Mouse (Mus musculus): ENCODE results near the gene Apba2. TPM values are rescaled to one million over a fixed set of nuclear protein-coding genes. Genes with fewer than 3 reads are reported as not detected.
A peak's percentile ranks its signal among the peaks of the same experiment; 100 is the strongest.

The Apba2 gene
- polyA plus RNA-seq, 1 experiment = not detected

DNA sequence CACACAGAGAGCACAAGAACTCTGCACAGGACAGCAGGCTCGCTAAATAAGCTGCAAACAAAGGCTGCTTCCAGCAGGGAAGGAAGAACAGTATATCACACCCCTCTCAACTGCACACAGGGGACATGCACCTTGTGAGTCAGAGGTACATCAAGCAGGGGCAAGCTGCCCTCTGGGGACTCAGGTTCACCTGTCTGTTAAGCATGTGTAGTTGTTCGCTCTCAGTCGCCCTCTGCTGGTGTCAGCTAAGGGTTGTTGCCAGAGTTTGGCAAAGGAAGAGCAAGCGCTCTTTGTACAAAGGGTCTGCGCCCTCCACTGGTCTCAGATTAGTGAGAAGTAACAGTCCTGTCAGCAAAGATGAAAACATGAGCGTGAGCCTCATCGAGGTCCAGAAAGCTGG is 228.3 kb downstream of the Apba2 start:
- H3K4me3 ChIP-seq (ENCODE audit: insufficient read depth, low read depth, low read length) = no peak overlapping the region
- no peak overlapping the region for H3K27ac ChIP-seq (replicated peaks; ENCODE audit: low read depth, low read length)
- no peaks in the 10 kb centered on the region for H3K4me1 ChIP-seq (ENCODE audit: control insufficient read depth, insufficient read depth, insufficient read length, low read length)

DNA sequence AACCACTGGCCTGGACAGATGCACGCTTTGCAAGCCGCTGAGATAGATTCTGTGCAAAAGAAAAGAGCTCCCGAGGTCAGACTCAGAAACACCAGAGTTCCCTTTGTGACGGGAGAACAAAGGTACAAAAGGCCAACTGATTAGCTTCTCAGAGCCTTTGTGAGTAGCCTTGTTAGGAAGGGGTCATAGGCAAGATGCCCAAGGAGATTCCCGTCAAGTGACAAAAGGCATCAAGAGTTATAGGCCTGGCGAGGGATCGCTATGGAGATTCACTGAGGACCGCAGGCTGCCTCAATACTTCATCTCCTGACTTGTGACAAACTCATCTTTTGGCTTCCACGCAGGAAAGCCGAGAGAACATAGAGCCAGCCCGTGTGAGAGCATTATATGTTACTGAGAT is 237.6 kb downstream of the Apba2 start:
- Histone ChIP-seq H3K4me3 (ENCODE audit: insufficient read depth, low read depth, low read length) (no peak overlapping the region), H3K27ac (replicated peaks; ENCODE audit: low read depth, low read length) (no peak overlapping the region), H3K4me1 (ENCODE audit: control insufficient read depth, insufficient read depth, insufficient read length, low read length) (no peaks in the 10 kb centered on the region)

DNA sequence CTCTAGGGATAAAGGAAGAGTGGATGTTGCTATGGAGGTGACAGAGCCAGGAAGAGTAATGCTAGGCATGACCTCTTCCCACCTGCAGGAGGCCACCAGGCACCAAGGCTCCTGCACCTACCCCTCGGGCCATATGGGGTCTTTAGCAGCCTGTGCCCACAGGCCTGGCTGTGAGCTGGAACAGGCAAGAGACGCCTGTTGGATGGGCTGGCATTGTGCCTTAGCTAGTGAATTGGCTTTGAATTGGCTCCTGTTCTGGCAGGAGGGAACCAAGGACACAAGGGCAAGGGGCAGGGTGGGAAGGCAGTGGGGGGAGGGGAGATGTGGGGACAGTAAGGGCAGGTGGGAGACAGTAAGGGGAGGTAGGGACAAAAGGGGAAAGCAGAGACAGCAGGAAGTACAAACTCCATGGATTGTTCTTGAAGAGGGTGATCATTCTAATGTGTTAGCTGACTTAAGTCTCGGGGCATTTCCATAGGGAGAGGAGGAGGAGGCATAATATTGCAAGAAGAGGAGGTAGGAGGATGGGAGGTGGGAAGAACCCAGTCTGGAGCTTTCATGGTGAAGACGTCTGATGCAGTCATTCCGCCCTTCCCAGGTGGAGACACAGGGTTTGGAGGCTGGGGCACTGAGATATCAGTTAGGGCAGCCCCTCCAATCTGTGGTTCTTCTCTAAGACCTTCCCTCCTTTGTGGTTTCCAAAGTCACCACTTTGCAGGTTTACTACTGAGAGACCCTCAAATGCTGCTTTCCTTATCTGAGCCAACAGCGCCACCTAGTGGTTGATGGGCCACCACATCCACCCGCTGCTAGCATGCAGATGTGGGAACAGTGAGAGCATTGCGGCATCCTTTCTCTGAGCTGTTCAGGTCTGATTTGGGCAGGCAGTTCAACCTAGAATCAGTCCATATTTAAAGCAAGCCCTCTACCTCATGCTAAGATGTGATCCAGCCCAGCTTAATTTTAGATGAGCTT is 240.1 kb downstream of the Apba2 start:
- Histone ChIP-seq H3K4me3 (ENCODE audit: insufficient read depth, low read depth, low read length) (no peak overlapping the region), H3K4me1 (ENCODE audit: control insufficient read depth, insufficient read depth, insufficient read length, low read length) (no peaks in the 10 kb centered on the region), H3K27ac (replicated peaks; ENCODE audit: low read depth, low read length) (no peak overlapping the region)

DNA sequence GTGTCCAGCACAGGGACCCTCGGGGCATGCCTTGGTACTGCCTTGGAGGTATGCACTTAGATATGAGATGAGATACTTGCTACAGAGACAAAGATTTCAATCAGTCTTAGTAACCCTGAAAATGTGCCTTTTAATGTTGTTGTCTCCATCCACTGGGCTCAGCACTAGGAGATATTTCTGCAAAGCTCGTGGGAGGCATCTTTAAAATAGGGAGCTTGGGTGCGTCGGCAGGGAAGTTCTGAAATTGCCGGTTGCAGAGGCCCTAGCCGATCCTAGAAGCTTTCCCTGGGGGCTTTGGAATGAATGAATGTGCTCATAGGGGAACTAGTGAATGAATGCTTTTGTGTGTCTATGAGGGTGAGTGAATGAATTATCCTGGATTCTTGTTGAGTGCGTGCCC is 242.1 kb downstream of the Apba2 start:
- Histone ChIP-seq H3K4me3 (ENCODE audit: insufficient read depth, low read depth, low read length) (no peak overlapping the region), H3K27ac (replicated peaks; ENCODE audit: low read depth, low read length) (no peak overlapping the region), H3K4me1 (ENCODE audit: control insufficient read depth, insufficient read depth, insufficient read length, low read length) (no peaks in the 10 kb centered on the region)

DNA sequence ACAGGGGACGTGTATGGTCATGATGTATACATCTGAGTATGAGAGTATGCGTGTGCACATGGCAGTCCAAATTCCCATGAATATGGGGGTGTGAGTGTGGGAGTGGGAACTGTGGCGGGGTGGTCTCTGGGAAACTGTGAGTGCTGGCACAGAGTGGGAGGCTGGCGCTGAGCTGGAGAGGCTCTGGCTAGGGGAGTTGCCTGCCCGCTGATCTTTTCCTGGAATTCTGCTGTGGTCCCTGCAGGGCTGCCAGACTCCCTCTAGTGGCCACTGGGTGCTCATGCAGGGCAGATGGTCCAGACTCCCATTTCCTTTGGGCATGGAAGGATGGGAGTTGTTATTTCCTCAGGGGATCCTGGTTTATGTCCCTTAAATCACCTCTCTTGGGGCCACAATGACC is 250.0 kb downstream of the Apba2 start:
- no peak overlapping the region for H3K4me3 ChIP-seq (ENCODE audit: insufficient read depth, low read depth, low read length)
- no peaks in the 10 kb centered on the region for H3K4me1 ChIP-seq (ENCODE audit: control insufficient read depth, insufficient read depth, insufficient read length, low read length)

DNA sequence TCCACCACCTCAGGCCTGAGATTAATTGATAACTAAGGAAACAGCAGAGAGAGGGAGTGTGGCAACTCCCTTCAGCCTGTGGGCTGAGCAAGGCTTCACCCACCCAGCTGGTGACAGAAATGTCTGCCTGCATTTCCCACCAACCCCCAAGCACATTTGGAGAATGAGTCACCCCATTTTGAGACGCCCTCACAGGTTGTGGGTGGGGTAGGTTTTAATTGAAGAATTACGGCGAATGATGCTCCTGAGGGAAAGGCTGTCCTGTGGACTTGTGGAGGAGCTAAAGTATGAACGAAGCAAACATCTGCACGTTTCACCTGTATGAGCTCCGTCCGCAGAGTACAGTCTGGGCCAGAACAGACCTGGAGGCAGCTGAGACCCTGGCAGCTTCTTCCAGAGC is 250.6 kb downstream of the Apba2 start:
- H3K4me1 ChIP-seq (ENCODE audit: control insufficient read depth, insufficient read depth, insufficient read length, low read length) = no peaks in the 10 kb centered on the region
- H3K4me3 ChIP-seq (ENCODE audit: insufficient read depth, low read depth, low read length) = no peak overlapping the region
- no peak overlapping the region for H3K27ac ChIP-seq (replicated peaks; ENCODE audit: low read depth, low read length)

More for the DNA sequence above, 250.0 kb downstream of the Apba2 start:
- H3K27ac ChIP-seq (replicated peaks; ENCODE audit: low read depth, low read length) = no peak overlapping the region

DNA sequence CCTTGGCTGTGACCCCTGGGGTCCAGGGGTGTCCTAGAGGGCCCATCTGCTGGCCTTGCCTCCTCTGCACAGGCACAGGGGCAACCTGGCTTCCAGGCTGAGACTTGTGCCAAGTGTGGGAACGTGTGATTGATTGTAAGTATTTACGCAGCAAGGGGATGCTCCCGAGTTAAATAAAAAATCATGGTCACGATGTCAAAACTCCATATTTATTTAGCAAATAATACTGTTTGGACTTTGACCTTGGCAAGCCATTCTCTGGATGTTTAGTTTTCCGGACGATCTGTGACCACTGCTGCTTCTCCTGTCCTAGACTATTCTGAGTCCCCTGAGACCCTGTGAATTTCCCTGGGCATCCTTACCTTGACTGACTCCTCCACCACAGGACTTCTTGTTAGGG is 252.2 kb downstream of the Apba2 start:
- Histone ChIP-seq H3K4me1 (ENCODE audit: control insufficient read depth, insufficient read depth, insufficient read length, low read length) (no peaks in the 10 kb centered on the region), H3K27ac (replicated peaks; ENCODE audit: low read depth, low read length) (no peak overlapping the region), H3K4me3 (ENCODE audit: insufficient read depth, low read depth, low read length) (no peak overlapping the region)

DNA sequence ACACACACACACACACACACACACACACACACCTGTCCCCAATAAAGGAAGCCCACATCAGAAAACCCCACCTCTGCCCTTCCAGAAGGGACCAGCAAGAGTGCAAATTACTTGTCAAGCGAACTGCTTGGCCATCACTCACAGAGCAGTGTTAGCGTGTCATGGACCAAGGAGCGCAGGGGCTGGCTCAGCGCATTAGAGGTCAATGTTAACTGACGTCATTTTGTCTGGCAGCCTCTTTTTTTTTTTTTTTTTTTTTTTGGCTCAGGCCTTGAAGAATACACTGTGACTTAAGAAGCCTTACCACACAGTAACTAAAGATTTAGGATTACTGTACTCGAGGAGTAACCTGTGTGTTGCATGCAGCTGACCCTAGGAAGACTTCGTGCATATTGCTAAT is 252.7 kb downstream of the Apba2 start:
- Histone ChIP-seq H3K4me1 (ENCODE audit: control insufficient read depth, insufficient read depth, insufficient read length, low read length) (no peaks in the 10 kb centered on the region), H3K27ac (replicated peaks; ENCODE audit: low read depth, low read length) (no peak overlapping the region), H3K4me3 (ENCODE audit: insufficient read depth, low read depth, low read length) (no peak overlapping the region)

DNA sequence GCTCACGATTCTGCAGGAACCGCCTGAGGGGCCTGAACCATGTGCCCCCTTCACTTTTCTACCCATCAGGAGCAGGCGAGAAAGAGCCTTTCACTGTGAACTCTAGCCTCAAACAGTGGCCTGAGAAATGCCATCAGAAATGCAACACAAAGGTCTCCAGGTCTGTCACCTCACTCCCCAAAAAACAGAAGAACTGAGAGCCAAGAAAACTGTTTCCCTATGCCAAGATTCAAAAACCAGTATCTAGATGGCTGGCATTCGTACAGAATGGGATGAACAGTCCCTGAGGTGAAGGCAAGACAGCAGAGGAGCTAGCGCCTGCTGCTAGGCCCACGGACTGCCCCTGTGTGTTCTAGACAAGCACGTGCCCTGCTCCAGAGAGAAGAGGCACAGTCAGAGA is 253.6 kb downstream of the Apba2 start:
- no peak overlapping the region for H3K4me3 ChIP-seq (ENCODE audit: insufficient read depth, low read depth, low read length)
- no peaks in the 10 kb centered on the region for H3K4me1 ChIP-seq (ENCODE audit: control insufficient read depth, insufficient read depth, insufficient read length, low read length)
- H3K27ac ChIP-seq (replicated peaks; ENCODE audit: low read depth, low read length) = no peak overlapping the region

DNA sequence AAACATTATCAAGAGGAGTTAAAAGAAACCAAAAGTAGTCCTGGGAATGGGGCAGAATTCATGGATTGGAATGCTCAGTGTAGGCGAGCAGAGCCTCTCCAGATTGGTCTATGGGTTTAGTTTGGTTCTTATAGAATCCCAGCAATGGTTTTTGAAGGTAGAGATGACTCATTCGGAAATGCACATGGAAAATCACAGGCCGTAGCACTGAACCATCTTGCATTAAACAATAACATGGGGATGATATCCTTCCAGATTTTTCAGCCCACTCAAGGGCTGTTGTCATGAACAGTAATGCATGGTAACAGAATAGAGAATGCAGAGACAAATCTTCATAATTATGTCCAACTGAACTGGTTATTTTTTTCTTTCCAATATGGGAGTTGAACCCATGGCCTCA is 264.1 kb downstream of the Apba2 start:
- H3K27ac ChIP-seq (replicated peaks; ENCODE audit: low read depth, low read length) = no peak overlapping the region
- H3K4me3 ChIP-seq (ENCODE audit: insufficient read depth, low read depth, low read length) = no peak overlapping the region
- no peaks in the 10 kb centered on the region for H3K4me1 ChIP-seq (ENCODE audit: control insufficient read depth, insufficient read depth, insufficient read length, low read length)

DNA sequence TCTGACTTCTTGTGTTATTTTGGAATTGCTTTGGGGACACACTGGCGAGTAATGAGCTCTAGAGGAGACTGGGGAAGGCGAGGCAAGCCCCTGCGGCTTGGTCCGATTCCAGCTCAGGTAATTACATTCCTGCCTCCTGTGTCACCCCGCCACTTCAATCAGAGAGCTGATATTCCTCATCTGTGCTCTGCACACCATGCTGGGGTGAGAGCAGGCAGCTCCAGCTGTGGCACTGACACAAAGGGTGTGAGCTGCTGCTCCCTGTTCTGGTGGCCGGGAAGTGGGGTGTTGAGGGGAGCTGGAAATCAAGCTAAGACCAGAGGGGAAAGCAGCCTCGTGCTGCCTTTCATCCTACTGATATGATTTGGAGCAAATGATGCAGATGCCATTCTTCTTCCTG is 268.3 kb downstream of the Apba2 start:
- Histone ChIP-seq H3K27ac (replicated peaks; ENCODE audit: low read depth, low read length) (no peak overlapping the region), H3K4me3 (ENCODE audit: insufficient read depth, low read depth, low read length) (no peak overlapping the region), H3K4me1 (ENCODE audit: control insufficient read depth, insufficient read depth, insufficient read length, low read length) (no peaks in the 10 kb centered on the region; the same call in 1 of the 2 replicates)

DNA sequence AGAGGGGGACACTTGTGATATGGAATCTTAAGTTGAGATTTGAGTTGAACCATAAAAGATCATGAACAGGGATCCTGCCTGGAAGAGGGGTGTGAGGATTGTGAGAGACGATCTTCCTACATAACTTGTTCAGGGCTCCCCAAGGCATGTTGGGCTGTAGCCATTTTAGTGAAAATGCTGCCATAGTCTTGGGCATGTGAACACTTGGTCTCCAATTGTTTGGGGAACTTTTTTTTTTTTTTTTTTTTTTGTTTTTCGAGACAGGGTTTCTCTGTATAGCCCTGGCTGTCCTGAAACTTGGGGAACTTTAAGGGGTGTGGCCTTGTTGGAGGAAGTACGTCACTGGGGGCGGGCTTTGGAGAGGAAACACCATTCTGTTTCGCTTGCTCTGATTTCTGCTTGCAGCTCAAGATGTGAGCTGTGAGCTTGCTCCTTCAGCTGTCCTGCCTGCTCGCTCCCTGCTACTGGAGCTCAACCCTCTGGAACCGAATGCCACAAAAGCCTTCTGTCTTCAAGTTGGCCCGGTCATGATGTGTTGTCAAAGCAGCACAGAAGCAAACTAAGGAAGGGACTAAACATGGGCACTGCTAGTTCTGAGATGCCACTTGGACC is 269.4 kb downstream of the Apba2 start:
- Histone ChIP-seq H3K4me3 (ENCODE audit: insufficient read depth, low read depth, low read length) (peak overlapping the region; percentile 38), H3K27ac (replicated peaks; ENCODE audit: low read depth, low read length) (no peak overlapping the region), H3K4me1 (ENCODE audit: control insufficient read depth, insufficient read depth, insufficient read length, low read length) (no peaks in the 10 kb centered on the region; the same call in 1 of the 2 replicates)

DNA sequence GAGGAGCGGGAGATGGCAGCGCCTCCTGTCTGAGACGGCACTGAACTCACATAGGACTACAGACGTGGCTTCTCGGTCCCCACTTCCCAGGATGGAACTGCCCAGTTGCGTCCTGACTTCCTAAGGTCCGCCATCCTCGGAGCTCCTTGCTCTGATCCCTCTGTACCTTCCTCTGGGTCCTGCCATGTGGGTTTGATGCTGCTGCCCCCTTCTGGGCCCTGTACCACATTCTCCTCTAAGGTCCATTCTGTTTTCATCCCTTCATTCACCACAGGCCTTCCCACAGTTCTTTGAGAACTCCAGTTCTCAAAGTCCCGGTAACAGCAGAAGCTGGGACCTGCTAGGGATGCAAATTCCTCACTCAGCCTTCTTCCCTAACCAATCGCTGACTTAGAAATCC is 272.0 kb downstream of the Apba2 start:
- H3K4me1 ChIP-seq (ENCODE audit: control insufficient read depth, insufficient read depth, insufficient read length, low read length) = no peaks in the 10 kb centered on the region; the same call in 1 of the 2 replicates
- H3K4me3 ChIP-seq (ENCODE audit: insufficient read depth, low read depth, low read length) = no peak overlapping the region
- no peak overlapping the region for H3K27ac ChIP-seq (replicated peaks; ENCODE audit: low read depth, low read length)

DNA sequence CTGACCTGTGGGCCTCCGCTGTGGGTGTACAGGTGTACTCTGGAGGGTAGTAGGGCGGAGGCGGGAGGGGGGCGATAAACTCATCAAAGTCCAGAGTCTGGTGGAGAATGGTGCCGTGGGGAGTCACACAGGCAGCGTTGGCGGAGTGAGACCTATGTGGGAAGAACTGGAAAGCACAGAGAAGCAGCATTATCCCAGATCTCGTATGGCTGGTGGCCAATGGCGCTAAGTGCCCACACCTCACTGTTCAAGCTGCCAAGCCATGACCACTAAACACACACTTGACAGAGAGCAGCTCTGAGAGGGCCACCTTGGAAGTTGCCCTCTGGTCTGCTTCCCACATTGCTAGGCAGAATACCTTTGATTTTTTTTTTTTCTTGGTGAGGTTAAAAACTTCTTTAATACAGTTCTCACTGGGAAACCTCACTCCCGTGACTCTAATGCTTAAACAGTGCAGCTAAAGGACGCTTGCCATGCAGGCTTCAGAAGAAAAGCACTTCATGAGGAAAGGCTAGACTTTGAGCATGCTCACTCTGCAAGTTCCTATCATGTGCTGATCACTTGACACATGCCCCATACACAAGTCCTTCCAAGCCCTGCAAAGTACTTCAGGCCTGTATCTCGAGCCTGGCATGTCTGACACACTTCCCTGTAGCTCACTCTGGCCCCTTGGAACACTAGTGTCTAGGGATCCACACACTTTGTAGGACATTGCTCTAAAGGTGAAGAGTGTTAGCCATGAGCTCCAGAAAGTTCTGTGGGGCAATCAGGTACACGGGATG is 275.4 kb downstream of the Apba2 start:
- no peak overlapping the region for H3K27ac ChIP-seq (replicated peaks; ENCODE audit: low read depth, low read length)
- no peaks in the 10 kb centered on the region; the same call in 1 of the 2 replicates for H3K4me1 ChIP-seq (ENCODE audit: control insufficient read depth, insufficient read depth, insufficient read length, low read length)
- H3K4me3 ChIP-seq (ENCODE audit: insufficient read depth, low read depth, low read length) = no peak overlapping the region

DNA sequence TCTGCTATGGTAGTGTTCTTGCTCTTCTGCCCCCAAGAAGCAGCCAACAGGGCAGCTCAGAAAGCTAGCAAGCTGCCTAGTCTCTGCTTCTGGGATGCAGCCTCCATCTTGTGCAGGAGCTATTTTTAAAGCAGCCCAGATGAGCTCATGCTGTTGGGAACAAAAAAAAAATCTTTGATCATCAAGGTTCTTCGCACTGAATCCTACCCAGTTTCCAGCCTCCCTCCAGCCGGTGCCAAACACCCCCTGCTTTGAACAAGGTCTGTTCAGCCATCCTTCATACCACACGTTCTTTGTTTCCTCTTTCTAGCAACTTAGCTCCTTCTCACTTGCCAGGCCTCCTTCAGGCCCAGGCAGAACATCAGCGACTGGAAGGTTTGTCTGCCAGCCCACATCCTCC is 278.0 kb downstream of the Apba2 start:
- H3K27ac ChIP-seq (replicated peaks; ENCODE audit: low read depth, low read length) = no peak overlapping the region
- no peaks in the 10 kb centered on the region for H3K4me1 ChIP-seq (ENCODE audit: control insufficient read depth, insufficient read depth, insufficient read length, low read length)
- H3K4me3 ChIP-seq (ENCODE audit: insufficient read depth, low read depth, low read length) = no peak overlapping the region
